Mouse (Mus musculus) hindbrain, embryonic 14.5 days (tissue): Measurements from ENCODE around the gene Chac1. TPM values are rescaled to one million over a fixed set of nuclear protein-coding genes. Genes with fewer than 3 reads are reported as not detected.

Experiments
- ATAC-seq: fragments of 200-750 bp; cut with Nextera tagmentation; 2 replicates; pipeline ENCODE4 v1.8.0; 2017; ENCODE audit warnings: moderate number of reproducible peaks, mild to moderate bottlenecking, moderate TSS enrichment, moderate library complexity; ENCODE audit not compliant: low FRiP score
- DNase-seq: peaks from one replicate; pipeline ENCODE4 v3.0.0-alpha.2; 2015; ENCODE audit warnings: low spot score
- H3K27ac ChIP-seq: fragments of 300-500 bp; sonication (generic); 2 replicates; pipeline ENCODE4 v1.5.1; 2014; ENCODE audit warnings: mild to moderate bottlenecking, moderate library complexity
- H3K27me3 ChIP-seq: fragments of 300-500 bp; sonication (generic); 2 replicates; pipeline ENCODE4 v1.6.1; 2014; ENCODE audit warnings: mild to moderate bottlenecking, low read length, mixed read lengths; ENCODE audit not compliant: control insufficient read depth, insufficient read depth
- H3K36me3 ChIP-seq: fragments of 300-500 bp; sonication (generic); replicated peaks from 2 replicates; pipeline ENCODE4 v1.6.1; 2014; ENCODE audit not compliant: control insufficient read depth, insufficient read depth
- H3K4me1 ChIP-seq: fragments of 300-500 bp; sonication (generic); replicated peaks from 2 replicates; pipeline ENCODE4 v1.6.1; 2014; ENCODE audit warnings: antibody characterized with exemption, low read length, mixed read lengths; ENCODE audit not compliant: control insufficient read depth, insufficient read depth
- H3K4me2 ChIP-seq: fragments of 300-500 bp; sonication (generic); replicated peaks from 2 replicates; pipeline ENCODE4 v1.6.1; 2014; ENCODE audit warnings: mild to moderate bottlenecking, moderate library complexity
- H3K4me3 ChIP-seq: fragments of 300-500 bp; sonication (generic); replicated peaks from 2 replicates; pipeline ENCODE4 v1.5.1; 2014; ENCODE audit warnings: mild to moderate bottlenecking, low read length
- H3K9ac ChIP-seq: fragments of 300-500 bp; sonication (generic); 2 replicates; pipeline ENCODE4 v1.6.1; 2014
- H3K9me3 ChIP-seq: fragments of 300-500 bp; sonication (generic); 2 replicates; pipeline ENCODE4 v1.6.1; 2016; ENCODE audit warnings: low read length; ENCODE audit not compliant: control insufficient read depth
- WGBS: fragments of 180-500 bp; shearing (Covaris S2); extraction: QIAGEN DNeasy Blood & Tissue Kit; methylation state at CpG from one replicate; pipeline ENCODE4 v1.1.7; 2014; 5-methylcytosine and 5-hydroxymethylcytosine counted together
- polyA plus RNA-seq: library from polyadenylated mRNA; unstranded; fragments of >200 nt; fragmentation: Nextera tagmentation; extraction: Ambion mirVana; gene quantifications from 2 replicates; pipeline ENCODE4 v1.2.1, GENCODE M21; 2014

Gene Chac1
- polyA plus RNA-seq = 8.8 and 10.3 TPM in 2 replicates

DNA sequence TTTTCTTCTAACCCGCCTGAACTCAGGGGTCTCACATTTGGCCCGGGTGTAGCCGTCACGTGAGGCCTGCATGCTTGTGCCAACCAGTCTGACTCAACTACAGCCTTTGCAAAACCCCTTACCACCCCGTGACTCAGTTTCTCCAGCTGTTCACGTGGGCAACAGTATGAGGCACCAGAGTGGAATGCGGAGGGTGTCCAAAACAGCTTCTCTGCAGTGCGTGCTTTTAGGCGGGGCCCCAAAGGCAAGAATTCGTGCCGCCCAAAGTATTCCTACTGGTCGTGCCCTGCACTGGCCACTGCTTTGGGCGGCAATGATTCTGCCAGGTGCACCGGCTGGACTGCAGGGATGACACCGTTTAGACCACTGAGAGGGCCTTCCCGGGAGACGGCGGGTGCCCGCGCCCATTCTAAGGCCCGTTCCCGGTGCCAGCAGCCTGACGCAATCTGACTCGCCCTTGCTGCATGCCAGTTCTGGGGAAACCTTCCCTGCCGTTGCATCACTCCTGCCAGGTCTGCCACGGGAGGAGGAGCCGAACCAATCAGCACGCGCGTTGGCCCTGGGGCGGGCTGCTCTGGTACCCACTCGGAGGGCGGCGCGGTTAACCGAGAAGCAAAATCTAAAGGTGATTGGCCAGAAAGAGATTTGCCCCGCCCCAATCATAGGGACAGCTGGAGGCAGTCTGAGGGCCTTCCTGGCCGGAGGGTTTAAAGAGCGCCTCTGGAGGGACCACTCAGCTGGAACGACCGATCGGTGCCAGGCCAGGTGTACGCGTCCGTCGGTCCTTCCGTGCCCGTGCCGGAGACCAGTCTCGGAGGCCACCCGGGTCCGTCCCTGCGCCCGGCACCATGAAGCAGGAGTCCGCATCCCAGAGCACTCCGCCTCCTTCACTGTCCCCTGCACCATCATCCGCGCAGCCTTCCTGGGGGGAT lies at the start of gene Chac1:
Gene Chac1 (plus strand): TSS at position 675 of the 932 bp plus-strand sequence.
- WGBS = 5% methylated on average over 58 of the region's 58 CpGs
- peak within 1 kb of the TSS; percentile 77 for H3K9ac ChIP-seq
- H3K4me1 ChIP-seq = peaks cover 4% of the 10 kb centered on the region
- peak within 1 kb of the TSS; percentile 79 for H3K4me3 ChIP-seq
- H3K36me3 ChIP-seq = peaks cover 5% of the 10 kb centered on the region; the same call in 1 of the 2 replicates
- DNase-seq = peak; percentile 89
- H3K9me3 ChIP-seq = no peaks in the 10 kb centered on the region
- ATAC-seq = peak; percentile 98
- 0 out of 2 replicates have a peak within 1 kb of the TSS, but pooled peaks have one; percentile 10 for H3K27ac ChIP-seq
- H3K4me2 ChIP-seq = peak within 1 kb of the TSS; percentile 76
- peaks cover 4% of the 10 kb centered on the region; the same call in 1 of the 2 replicates for H3K27me3 ChIP-seq

DNA sequence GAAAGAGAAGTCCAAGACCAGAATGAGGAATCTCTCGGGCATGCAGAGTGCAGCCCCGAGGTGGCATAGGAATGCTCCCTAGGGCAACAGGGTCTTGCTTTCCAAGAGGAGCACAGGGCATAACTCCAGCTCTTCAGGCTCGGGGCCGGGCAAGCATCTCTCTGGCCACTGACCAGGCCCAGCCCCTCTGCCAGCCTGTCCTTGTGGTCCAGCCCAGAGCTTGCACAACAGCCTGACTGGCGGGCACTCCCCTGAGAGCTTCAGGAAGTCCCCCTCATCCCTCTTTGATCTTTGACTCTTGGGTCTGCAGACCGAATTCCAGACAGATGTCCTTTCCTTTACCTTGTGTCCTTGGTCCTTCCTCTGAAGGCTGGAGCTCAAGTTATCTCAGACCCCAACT lies 48.2 kb upstream of the Chac1 start:
- no peak overlapping the region for H3K27ac ChIP-seq
- H3K27me3 ChIP-seq = no peaks in the 10 kb centered on the region
- ATAC-seq (no peak), DNase-seq (no peak)
- H3K9me3 ChIP-seq = no peaks in the 10 kb centered on the region
- no peak overlapping the region for H3K4me3 ChIP-seq
- peaks cover 2% of the 10 kb centered on the region; the same call in 1 of the 2 replicates for H3K4me1 ChIP-seq
- H3K4me2 ChIP-seq = no peak overlapping the region
- 82% methylated on average over 6 of the region's 6 CpGs for WGBS
- H3K36me3 ChIP-seq = peaks cover 17% of the 10 kb centered on the region
- no peak overlapping the region for H3K9ac ChIP-seq

DNA sequence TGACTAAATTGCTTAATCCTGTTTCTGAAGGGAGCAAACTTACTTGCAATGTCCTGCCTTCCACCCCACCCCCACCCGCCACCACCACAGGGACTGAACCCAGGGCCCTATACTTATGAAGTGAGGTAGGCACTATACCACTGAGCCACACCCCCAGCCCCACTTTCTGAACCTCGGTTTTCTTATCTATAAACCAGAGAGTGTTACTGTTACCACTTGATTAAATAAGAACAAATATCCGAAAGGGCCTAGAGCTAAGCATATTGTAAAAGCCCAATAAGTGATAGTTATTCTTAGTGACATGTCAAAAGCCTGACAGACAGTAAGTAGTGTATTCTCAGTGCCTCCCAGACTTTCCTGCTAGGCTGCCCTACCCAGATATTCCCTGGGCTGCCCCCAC lies 46.6 kb upstream of the Chac1 start:
- ATAC-seq (no peak), DNase-seq (no peak)
- WGBS = 64% methylated on average over 3 of the region's 3 CpGs
- H3K27ac ChIP-seq = no peak overlapping the region
- H3K4me3 ChIP-seq = no peak overlapping the region
- peaks cover 2% of the 10 kb centered on the region; the same call in 1 of the 2 replicates for H3K4me1 ChIP-seq
- peaks cover 2% of the 10 kb centered on the region for H3K36me3 ChIP-seq
- no peak overlapping the region for H3K4me2 ChIP-seq
- H3K9me3 ChIP-seq = no peaks in the 10 kb centered on the region
- no peaks in the 10 kb centered on the region for H3K27me3 ChIP-seq
- H3K9ac ChIP-seq = no peak overlapping the region

GRCm38 (mm10) chr2:119304798-119305208 lies 46.2 kb upstream of the Chac1 start:
- Histone ChIP-seq H3K4me1 (peaks cover 2% of the 10 kb centered on the region; the same call in 1 of the 2 replicates), H3K4me3 (no peak overlapping the region), H3K9ac (no peak overlapping the region), H3K4me2 (no peak overlapping the region), H3K36me3 (no peaks in the 10 kb centered on the region; the same call in 1 of the 2 replicates), H3K27ac (no peak overlapping the region), H3K9me3 (no peaks in the 10 kb centered on the region), H3K27me3 (no peaks in the 10 kb centered on the region)
- ATAC-seq = peak; percentile 46; the same call in 1 of the 2 replicates
- no peak for DNase-seq
- 9% methylated on average over 3 of the region's 3 CpGs for WGBS

GRCm38 (mm10) chr2:119311544-119311943 lies 39.5 kb upstream of the Chac1 start:
- Histone ChIP-seq H3K27ac (no peak overlapping the region), H3K4me2 (no peak overlapping the region), H3K36me3 (no peaks in the 10 kb centered on the region), H3K27me3 (peaks cover 26% of the 10 kb centered on the region), H3K9ac (no peak overlapping the region), H3K4me3 (no peak overlapping the region), H3K9me3 (no peaks in the 10 kb centered on the region), H3K4me1 (peaks cover 4% of the 10 kb centered on the region; the same call in 1 of the 2 replicates)
- 51% methylated on average over 12 of the region's 12 CpGs for WGBS
- DNase-seq (no peak), ATAC-seq (no peak)

GRCm38 (mm10) chr2:119312380-119312958 lies 38.6 kb upstream of the Chac1 start:
- H3K27ac ChIP-seq = no peak overlapping the region
- no peaks in the 10 kb centered on the region for H3K9me3 ChIP-seq
- no peak for DNase-seq
- no peak overlapping the region for H3K4me2 ChIP-seq
- no peak for ATAC-seq
- peaks cover 31% of the 10 kb centered on the region for H3K27me3 ChIP-seq
- no peak overlapping the region for H3K9ac ChIP-seq
- H3K4me1 ChIP-seq = peaks cover 4% of the 10 kb centered on the region; the same call in 1 of the 2 replicates
- H3K4me3 ChIP-seq = no peak overlapping the region
- H3K36me3 ChIP-seq = no peaks in the 10 kb centered on the region
- 41% methylated on average over 2 of the region's 2 CpGs for WGBS

GRCm38 (mm10) chr2:119313780-119314479 lies 37.1 kb upstream of the Chac1 start:
- no peak overlapping the region for H3K27ac ChIP-seq

GRCm38 (mm10) chr2:119314742-119315310 lies 36.2 kb upstream of the Chac1 start:
- H3K9ac ChIP-seq = no peak overlapping the region
- H3K9me3 ChIP-seq = no peaks in the 10 kb centered on the region
- DNase-seq = no peak
- ATAC-seq = no peak
- 64% methylated on average over 12 of the region's 12 CpGs for WGBS
- H3K4me1 ChIP-seq = peaks cover 4% of the 10 kb centered on the region; the same call in 1 of the 2 replicates
- H3K27me3 ChIP-seq = peaks cover 49% of the 10 kb centered on the region
- H3K27ac ChIP-seq = no peak overlapping the region
- H3K36me3 ChIP-seq = no peaks in the 10 kb centered on the region
- H3K4me2 ChIP-seq = no peak overlapping the region
- H3K4me3 ChIP-seq = no peak overlapping the region

More at GRCm38 (mm10) chr2:119313780-119314479, 37.1 kb upstream of the Chac1 start:
- 28% methylated on average over 10 of the region's 10 CpGs for WGBS
- Histone ChIP-seq H3K9me3 (no peaks in the 10 kb centered on the region), H3K4me2 (no peak overlapping the region), H3K9ac (no peak overlapping the region), H3K27me3 (peaks cover 44% of the 10 kb centered on the region), H3K4me1 (peaks cover 4% of the 10 kb centered on the region; the same call in 1 of the 2 replicates), H3K4me3 (no peak overlapping the region), H3K36me3 (no peaks in the 10 kb centered on the region)
- DNase-seq = no peak
- ATAC-seq = peak; percentile 51; the same call in 1 of the 2 replicates
